Mouse (Mus musculus) liver, adult 2 months (tissue): ENCODE measurements around the gene Tcf19. TPM values are rescaled to one million over a fixed set of nuclear protein-coding genes. Genes with fewer than 3 reads are reported as not detected.

Experiments used
- DNase-seq: peaks from one replicate; pipeline ENCODE4 v3.0.0-alpha.2; 2011; ENCODE audit warnings: low read depth, low spot score; ENCODE audit errors: extremely low read depth
- H3K27ac ChIP-seq: fragments of 200-500 bp; replicated peaks from 2 replicates; pipeline ENCODE4 v1.5.1; 2012; ENCODE audit warnings: low read depth, mild to moderate bottlenecking, control low read depth, inconsistent platforms, low read length; ENCODE audit not compliant: insufficient read depth
- H3K27me3 ChIP-seq: fragments of 200-500 bp; 2 replicates; pipeline ENCODE4 v1.6.1; 2012; ENCODE audit warnings: mild to moderate bottlenecking, moderate library complexity, low read length, inconsistent platforms; ENCODE audit not compliant: control insufficient read depth, insufficient read depth
- H3K36me3 ChIP-seq: fragments of 200-500 bp; 2 replicates; pipeline ENCODE4 v1.6.1; 2012; ENCODE audit warnings: low read length, inconsistent platforms; ENCODE audit not compliant: control insufficient read depth, insufficient read depth
- H3K4me1 ChIP-seq: fragments of 200-500 bp; 2 replicates; pipeline ENCODE4 v1.6.1; 2011; ENCODE audit warnings: low read length; ENCODE audit not compliant: control insufficient read depth, insufficient read depth
- H3K4me3 ChIP-seq: fragments of 200-500 bp; 2 replicates; pipeline ENCODE4 v1.5.1; 2011; ENCODE audit warnings: low read depth, mild to moderate bottlenecking, control low read depth, low read length, moderate library complexity; ENCODE audit not compliant: insufficient read depth
- H3K79me2 ChIP-seq: fragments of 200-500 bp; 2 replicates; pipeline ENCODE4 v1.6.1; 2012; ENCODE audit warnings: inconsistent platforms, mild to moderate bottlenecking, low read length, moderate library complexity; ENCODE audit not compliant: control insufficient read depth, insufficient read depth
- H3K9ac ChIP-seq: fragments of 200-500 bp; 2 replicates; pipeline ENCODE4 v1.6.1; 2012; ENCODE audit warnings: low read depth, mild to moderate bottlenecking, control low read depth, inconsistent platforms, low read length
- CTCF ChIP-seq: fragments of 200-500 bp; IDR thresholded peaks from 2 replicates; pipeline ENCODE4 v1.5.1; 2011; ENCODE audit warnings: low read depth, low read length, control low read depth
- POLR2A ChIP-seq: fragments of 200-500 bp; IDR thresholded peaks from 2 replicates; pipeline ENCODE4 v1.6.1; 2011; ENCODE audit warnings: low read length, control low read depth; ENCODE audit not compliant: insufficient read depth; ENCODE audit errors: extremely low read depth
- WGBS: fragments of 180-500 bp; shearing (Covaris S2); methylation state at CpG from one replicate; pipeline ENCODE4 v1.1.7; 2018; 5-methylcytosine and 5-hydroxymethylcytosine counted together
- polyA plus RNA-seq: library from polyadenylated mRNA; depleted of rRNA; stranded (reverse); fragments of >200 nt; gene quantifications from 2 replicates; pipeline ENCODE4 v1.2.3, GENCODE M21; 2012
- total RNA-seq: library from RNA; depleted of rRNA; stranded (reverse); fragments of >200 nt; gene quantifications from 2 replicates; pipeline ENCODE4 v1.2.3, GENCODE M21; 2014

Gene Tcf19
- total and polyA plus RNA-seq, 2 experiments: 1.9 to 3.1 TPM

GRCm38 (mm10) chr17:35504628-35505481, 11.8 kb downstream of the Tcf19 start:
- Histone ChIP-seq H3K27ac (no peak overlapping the region), H3K36me3 (no peaks in the 10 kb centered on the region), H3K79me2 (no peaks in the 10 kb centered on the region), H3K27me3 (no peaks in the 10 kb centered on the region), H3K4me1 (no peaks in the 10 kb centered on the region), H3K9ac (no peak overlapping the region), H3K4me3 (no peak overlapping the region)
- DNase-seq: no peak
- 69% methylated on average over 8 of the region's 8 CpGs for WGBS
- TF ChIP-seq CTCF (no peak), POLR2A (no peak)

GRCm38 (mm10) chr17:35503849-35504248, 12.8 kb downstream of the Tcf19 start:
- Histone ChIP-seq H3K36me3 (no peaks in the 10 kb centered on the region), H3K4me3 (no peak overlapping the region), H3K79me2 (no peaks in the 10 kb centered on the region), H3K27me3 (no peaks in the 10 kb centered on the region), H3K27ac (no peak overlapping the region), H3K9ac (no peak overlapping the region), H3K4me1 (no peaks in the 10 kb centered on the region)
- no peak for TF ChIP-seq CTCF
- no peak for TF ChIP-seq POLR2A
- no peak for DNase-seq
- 62% methylated on average over 5 of the region's 5 CpGs for WGBS

DNA sequence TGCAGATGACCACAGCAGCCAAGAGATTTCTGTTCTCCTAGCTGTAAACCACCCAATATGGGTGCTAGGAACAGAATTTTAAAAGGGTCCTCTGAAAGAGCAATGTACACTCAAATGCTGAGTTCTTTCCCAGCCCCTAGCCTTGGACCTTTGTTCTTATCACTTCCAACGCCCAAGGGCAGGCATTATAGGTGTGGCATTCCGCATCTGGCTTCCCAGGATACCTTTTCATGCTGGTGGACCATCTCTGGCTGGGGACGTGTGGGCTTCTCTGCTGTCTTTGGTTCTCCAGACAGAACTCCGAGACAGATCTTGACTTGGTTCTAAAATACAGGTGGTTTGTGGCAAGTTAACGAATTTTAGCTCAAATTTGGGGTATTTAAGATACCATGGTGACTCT, 13.9 kb downstream of the Tcf19 start:
- Histone ChIP-seq H3K27ac (no peak overlapping the region), H3K4me3 (no peak overlapping the region), H3K9ac (no peak overlapping the region), H3K4me1 (no peaks in the 10 kb centered on the region), H3K27me3 (no peaks in the 10 kb centered on the region), H3K36me3 (no peaks in the 10 kb centered on the region), H3K79me2 (no peaks in the 10 kb centered on the region)
- TF ChIP-seq POLR2A (no peak), CTCF (no peak)
- DNase-seq: no peak
- 74% methylated on average over 5 of the region's 5 CpGs for WGBS

- WGBS: 50% methylated on average over 6 of the region's 6 CpGs
- Histone ChIP-seq H3K9ac (no peak overlapping the region), H3K27ac (no peak overlapping the region), H3K27me3 (no peaks in the 10 kb centered on the region), H3K79me2 (no peaks in the 10 kb centered on the region), H3K36me3 (no peaks in the 10 kb centered on the region), H3K4me1 (no peaks in the 10 kb centered on the region), H3K4me3 (no peak overlapping the region)
- DNase-seq: no peak
- TF ChIP-seq CTCF: no peak
- TF ChIP-seq POLR2A: no peak
These were observed 14.4 kb downstream of the Tcf19 start for GRCm38 (mm10) chr17:35502226-35502625.

GRCm38 (mm10) chr17:35497124-35497523, 19.5 kb downstream of the Tcf19 start:
- Histone ChIP-seq H3K9ac (no peak overlapping the region), H3K4me3 (no peak overlapping the region), H3K36me3 (no peaks in the 10 kb centered on the region), H3K27ac (no peak overlapping the region), H3K4me1 (no peaks in the 10 kb centered on the region), H3K27me3 (no peaks in the 10 kb centered on the region), H3K79me2 (no peaks in the 10 kb centered on the region)
- no peak for TF ChIP-seq CTCF
- no peak for TF ChIP-seq POLR2A
- no peak for DNase-seq
- WGBS: 93% methylated on average over 7 of the region's 7 CpGs

DNA sequence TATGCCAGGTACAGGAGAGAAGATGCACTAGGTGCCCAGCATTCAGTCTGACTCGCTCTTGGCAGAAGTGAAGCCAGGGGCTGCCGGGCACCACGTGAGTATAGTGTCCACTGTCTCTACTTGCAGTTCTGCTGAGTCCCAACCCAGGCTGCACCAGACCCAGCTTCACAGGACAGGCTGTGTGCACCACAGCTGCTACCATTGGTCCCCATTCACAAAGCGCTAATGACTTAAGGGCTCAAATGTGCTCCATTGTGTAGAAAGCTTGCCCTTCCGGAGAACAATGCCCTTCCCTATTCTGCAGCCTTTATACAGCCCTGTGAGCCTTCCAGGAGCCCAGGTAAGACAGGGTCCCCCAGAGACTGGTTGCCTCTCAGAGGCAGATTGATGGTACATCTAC, 26.3 kb downstream of the Tcf19 start:
- Histone ChIP-seq H3K27ac (no peak overlapping the region), H3K36me3 (no peaks in the 10 kb centered on the region), H3K79me2 (no peaks in the 10 kb centered on the region), H3K4me3 (no peak overlapping the region), H3K4me1 (peaks cover 2% of the 10 kb centered on the region; the same call in 1 of the 2 replicates), H3K27me3 (no peaks in the 10 kb centered on the region), H3K9ac (no peak overlapping the region)
- TF ChIP-seq CTCF (no peak), POLR2A (no peak)
- WGBS: 88% methylated on average over 5 of the region's 5 CpGs
- DNase-seq: no peak
